Mouse (Mus musculus) kidney, adult 2 months (tissue): ENCODE results near the gene Cldn9.

Experiments used
- CTCF ChIP-seq: fragments of 200-500 bp; conservative IDR thresholded peaks from 2 replicates; pipeline ENCODE4 v1.5.1; 2011; ENCODE audit warnings: low read depth, mild to moderate bottlenecking, control low read depth, low read length, moderate library complexity, mixed read lengths; ENCODE audit not compliant: insufficient read depth, insufficient read length
- POLR2A ChIP-seq: fragments of 200-500 bp; IDR thresholded peaks from one replicate; pipeline ENCODE4 v1.6.1; 2011; ENCODE audit warnings: low read depth, low read length, control low read depth

DNA sequence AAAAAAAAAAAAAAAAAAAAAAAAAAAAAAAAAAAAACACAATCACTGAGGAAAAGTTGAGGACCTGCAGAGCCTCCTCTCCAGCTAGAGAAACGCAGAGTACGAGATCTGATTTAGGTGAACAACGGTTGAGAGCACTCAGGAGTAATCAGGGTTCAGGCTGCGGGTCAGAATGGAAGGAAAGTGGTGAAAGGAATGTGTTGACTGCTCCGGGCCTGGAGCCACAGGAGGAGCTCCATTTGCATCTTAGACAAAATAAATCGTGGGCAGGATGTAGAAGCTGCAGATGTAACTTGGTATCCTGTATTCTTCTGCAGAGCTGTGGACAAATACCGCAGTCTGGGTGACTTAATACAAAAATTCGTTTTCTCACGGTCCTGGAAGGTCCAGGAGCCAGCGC, 37.9 kb downstream of the Cldn9 start:
- TF ChIP-seq CTCF (no peak), POLR2A (no peak)
